Mouse (Mus musculus) embryonic facial prominence, embryonic 12.5 days (tissue): ENCODE measurements at regions not wholly inside any gene's neighbourhood (a gene's known extent, or its start where the extent isn't known, plus 50 kb on each side); places are given as distances from the start of the nearest gene placed in this dataset.
A peak's percentile ranks its signal among the peaks of the same experiment; 100 is the strongest.
"Not testable (repeated sequence)": the region's sequence is repeated elsewhere in the genome, so short reads cannot be mapped to it uniquely, and the experiment has no call there.

Experiments
- ATAC-seq: fragments of 200-750 bp; cut with Nextera tagmentation; 2 replicates; pipeline ENCODE4 v1.8.0; 2017; ENCODE audit not compliant: insufficient number of reproducible peaks, insufficient read depth, low FRiP score, low TSS enrichment
- H3K27ac ChIP-seq: fragments of 300-500 bp; sonication (generic); 2 replicates; pipeline ENCODE4 v1.5.1; 2016; ENCODE audit warnings: mild to moderate bottlenecking
- H3K27me3 ChIP-seq: fragments of 300-500 bp; sonication (generic); 2 replicates; pipeline ENCODE4 v1.6.1; 2016; ENCODE audit warnings: mild to moderate bottlenecking, moderate library complexity
- H3K36me3 ChIP-seq: fragments of 300-500 bp; sonication (generic); 2 replicates; pipeline ENCODE4 v1.6.1; 2016; ENCODE audit warnings: mild to moderate bottlenecking
- H3K4me1 ChIP-seq: fragments of 300-500 bp; sonication (generic); 2 replicates; pipeline ENCODE4 v1.6.1; 2016
- H3K4me2 ChIP-seq: fragments of 300-500 bp; sonication (generic); replicated peaks from 2 replicates; pipeline ENCODE4 v1.6.1; 2016; ENCODE audit warnings: mild to moderate bottlenecking, moderate library complexity
- H3K4me3 ChIP-seq: fragments of 300-500 bp; sonication (generic); 2 replicates; pipeline ENCODE4 v1.5.1; 2016; ENCODE audit warnings: mild to moderate bottlenecking
- H3K9ac ChIP-seq: fragments of 300-500 bp; sonication (generic); 2 replicates; pipeline ENCODE4 v1.6.1; 2016; ENCODE audit warnings: mild to moderate bottlenecking, moderate library complexity
- H3K9me3 ChIP-seq: fragments of 300-500 bp; sonication (generic); 2 replicates; pipeline ENCODE4 v1.6.1; 2016; ENCODE audit warnings: mild to moderate bottlenecking, moderate library complexity
- WGBS: fragments of 180-500 bp; shearing (Covaris S2); methylation state at CpG from one replicate; pipeline ENCODE4 v1.1.7; 2016; 5-methylcytosine and 5-hydroxymethylcytosine counted together

GRCm38 (mm10) chrX:50675356-50675755 is 165.5 kb upstream of the Stk26 start:
- Histone ChIP-seq H3K4me3 (no peak overlapping the region), H3K36me3 (no peaks in the 10 kb centered on the region), H3K9me3 (no peaks in the 10 kb centered on the region), H3K4me2 (no peak overlapping the region), H3K27me3 (no peaks in the 10 kb centered on the region), H3K4me1 (no peaks in the 10 kb centered on the region), H3K9ac (no peak overlapping the region), H3K27ac (no peak overlapping the region)
- ATAC-seq, result no peak
- 35% methylated on average over 6 of the region's 6 CpGs for WGBS

- H3K36me3 ChIP-seq, result no peaks in the 10 kb centered on the region
- no peak overlapping the region for H3K4me3 ChIP-seq
- H3K4me2 ChIP-seq, result no peak overlapping the region
- no peak for ATAC-seq
- no peaks in the 10 kb centered on the region for H3K9me3 ChIP-seq
- no peaks in the 10 kb centered on the region for H3K27me3 ChIP-seq
- 34% methylated on average over 9 of the region's 9 CpGs for WGBS
- no peaks in the 10 kb centered on the region for H3K4me1 ChIP-seq
- no peak overlapping the region for H3K27ac ChIP-seq
- no peak overlapping the region for H3K9ac ChIP-seq
These were observed 182.8 kb upstream of the Stk26 start for GRCm38 (mm10) chrX:50657835-50658565.

- Histone ChIP-seq H3K4me2 (no peak overlapping the region), H3K9me3 (no peaks in the 10 kb centered on the region), H3K4me1 (no peaks in the 10 kb centered on the region), H3K4me3 (no peak overlapping the region), H3K9ac (no peak overlapping the region), H3K27ac (no peak overlapping the region), H3K27me3 (no peaks in the 10 kb centered on the region), H3K36me3 (no peaks in the 10 kb centered on the region)
- no peak for ATAC-seq
- WGBS, result 73% methylated on average over 6 of the region's 6 CpGs
These were observed 183.5 kb upstream of the Stk26 start for GRCm38 (mm10) chrX:50657180-50657834.

GRCm38 (mm10) chrX:50655380-50655779 is 185.5 kb upstream of the Stk26 start:
- not testable (repeated sequence) for ATAC-seq, H3K4me3 ChIP-seq, H3K9ac ChIP-seq, H3K27me3 ChIP-seq, H3K4me1 ChIP-seq, H3K4me2 ChIP-seq, H3K36me3 ChIP-seq, H3K9me3 ChIP-seq, H3K27ac ChIP-seq
- 73% methylated on average over 1 of the region's 1 CpGs for WGBS

GRCm38 (mm10) chrX:50641347-50641746 is 199.5 kb upstream of the Stk26 start:
- no peak for ATAC-seq
- WGBS, result 44% methylated on average over 4 of the region's 4 CpGs
- H3K36me3 ChIP-seq, result no peaks in the 10 kb centered on the region
- H3K9ac ChIP-seq, result no peak overlapping the region
- no peak overlapping the region for H3K27ac ChIP-seq
- no peaks in the 10 kb centered on the region for H3K27me3 ChIP-seq
- no peak overlapping the region for H3K4me2 ChIP-seq
- no peak overlapping the region for H3K4me3 ChIP-seq
- no peaks in the 10 kb centered on the region for H3K4me1 ChIP-seq
- no peaks in the 10 kb centered on the region for H3K9me3 ChIP-seq

GRCm38 (mm10) chrX:50635634-50636033 is 205.2 kb upstream of the Stk26 start:
- 28% methylated on average over 6 of the region's 6 CpGs for WGBS

GRCm38 (mm10) chrX:50634842-50635615 is 205.8 kb upstream of the Stk26 start:
- Histone ChIP-seq H3K9me3 (no peaks in the 10 kb centered on the region), H3K27ac (0 out of 2 replicates have a peak overlapping the region, but pooled peaks have one; percentile 50), H3K4me3 (peak overlapping the region; percentile 49), H3K36me3 (no peaks in the 10 kb centered on the region), H3K9ac (peak overlapping the region; percentile 30), H3K27me3 (no peaks in the 10 kb centered on the region), H3K4me2 (peak overlapping the region; percentile 47), H3K4me1 (no peaks in the 10 kb centered on the region)
- ATAC-seq, result peak; percentile 94
- 17% methylated on average over 27 of the region's 30 CpGs for WGBS

More at GRCm38 (mm10) chrX:50635634-50636033, 205.2 kb upstream of the Stk26 start:
- Histone ChIP-seq H3K27ac (0 out of 2 replicates have a peak overlapping the region, but pooled peaks have one; percentile 50), H3K36me3 (no peaks in the 10 kb centered on the region), H3K27me3 (no peaks in the 10 kb centered on the region), H3K4me3 (peak overlapping the region; percentile 49), H3K4me2 (peak overlapping the region; percentile 47), H3K9me3 (no peaks in the 10 kb centered on the region), H3K4me1 (no peaks in the 10 kb centered on the region), H3K9ac (no peak overlapping the region; the same call in 1 of the 2 replicates)
- ATAC-seq, result no peak

- no peak overlapping the region for H3K4me2 ChIP-seq
- H3K9ac ChIP-seq, result no peak overlapping the region
- no peak overlapping the region for H3K4me3 ChIP-seq
- 32% methylated on average over 6 of the region's 6 CpGs for WGBS
- H3K4me1 ChIP-seq, result no peaks in the 10 kb centered on the region
- H3K36me3 ChIP-seq, result no peaks in the 10 kb centered on the region
- no peak for ATAC-seq
- no peak overlapping the region for H3K27ac ChIP-seq
- no peaks in the 10 kb centered on the region for H3K9me3 ChIP-seq
- H3K27me3 ChIP-seq, result no peaks in the 10 kb centered on the region
These were observed 204.2 kb upstream of the Olfr1324 start for GRCm38 (mm10) chrX:50632536-50632935.

GRCm38 (mm10) chrX:50625336-50625735 is 197.0 kb upstream of the Olfr1324 start:
- ATAC-seq, result no peak
- Histone ChIP-seq H3K9me3 (no peaks in the 10 kb centered on the region), H3K4me3 (no peak overlapping the region), H3K27me3 (no peaks in the 10 kb centered on the region), H3K4me1 (no peaks in the 10 kb centered on the region), H3K36me3 (0 out of 2 replicates have a peak, but pooled peaks cover 2% of the 10 kb centered on the region), H3K4me2 (no peak overlapping the region), H3K9ac (no peak overlapping the region), H3K27ac (no peak overlapping the region)
- WGBS, result 84% methylated on average over 6 of the region's 6 CpGs

GRCm38 (mm10) chrX:50622984-50623455 is 194.7 kb upstream of the Olfr1324 start:
- WGBS, result 71% methylated on average over 19 of the region's 19 CpGs
- H3K27me3 ChIP-seq, result no peaks in the 10 kb centered on the region
- H3K4me2 ChIP-seq, result no peak overlapping the region
- H3K27ac ChIP-seq, result no peak overlapping the region
- H3K9ac ChIP-seq, result no peak overlapping the region
- H3K36me3 ChIP-seq, result 0 out of 2 replicates have a peak, but pooled peaks cover 2% of the 10 kb centered on the region
- H3K4me3 ChIP-seq, result no peak overlapping the region
- no peaks in the 10 kb centered on the region for H3K4me1 ChIP-seq
- H3K9me3 ChIP-seq, result no peaks in the 10 kb centered on the region
- ATAC-seq, result no peak

GRCm38 (mm10) chrX:50620909-50621308 is 192.6 kb upstream of the Olfr1324 start:
- Histone ChIP-seq H3K4me3 (no peak overlapping the region), H3K9ac (no peak overlapping the region), H3K27ac (no peak overlapping the region), H3K9me3 (no peaks in the 10 kb centered on the region), H3K4me2 (no peak overlapping the region), H3K36me3 (0 out of 2 replicates have a peak, but pooled peaks cover 2% of the 10 kb centered on the region), H3K4me1 (no peaks in the 10 kb centered on the region), H3K27me3 (no peaks in the 10 kb centered on the region)
- 73% methylated on average over 8 of the region's 8 CpGs for WGBS
- no peak for ATAC-seq
